Mouse (Mus musculus): ENCODE results near the gene Dph2. TPM values are rescaled to one million over a fixed set of nuclear protein-coding genes. Genes with fewer than 3 reads are reported as not detected.
A peak's percentile ranks its signal among the peaks of the same experiment; 100 is the strongest.

Gene Dph2
- polyA plus RNA-seq, 1 experiment from 2014 or later, result 15.8 TPM

DNA sequence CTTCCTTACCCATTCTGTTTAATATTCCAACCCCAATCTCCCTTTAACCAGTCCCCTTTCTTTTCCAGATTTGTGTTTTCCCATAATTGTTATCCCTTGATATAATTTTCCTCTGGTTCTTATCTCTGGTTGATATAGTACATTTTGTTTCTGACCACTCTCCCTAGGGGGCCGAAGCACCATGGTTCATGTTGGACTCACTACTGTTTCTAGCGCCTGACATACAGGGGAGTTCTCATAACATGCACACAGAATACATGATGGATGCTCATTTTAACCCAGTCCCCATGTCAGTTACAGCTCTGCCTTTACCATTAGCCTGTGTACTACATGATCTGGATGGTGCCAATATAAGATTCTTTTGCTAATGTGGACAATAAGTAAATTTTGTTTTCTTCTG lies 3.9 kb downstream of the Dph2 start:
- 71% methylated on average over 2 of the region's 2 CpGs for WGBS
- no peak overlapping the region for H3K9ac ChIP-seq

DNA sequence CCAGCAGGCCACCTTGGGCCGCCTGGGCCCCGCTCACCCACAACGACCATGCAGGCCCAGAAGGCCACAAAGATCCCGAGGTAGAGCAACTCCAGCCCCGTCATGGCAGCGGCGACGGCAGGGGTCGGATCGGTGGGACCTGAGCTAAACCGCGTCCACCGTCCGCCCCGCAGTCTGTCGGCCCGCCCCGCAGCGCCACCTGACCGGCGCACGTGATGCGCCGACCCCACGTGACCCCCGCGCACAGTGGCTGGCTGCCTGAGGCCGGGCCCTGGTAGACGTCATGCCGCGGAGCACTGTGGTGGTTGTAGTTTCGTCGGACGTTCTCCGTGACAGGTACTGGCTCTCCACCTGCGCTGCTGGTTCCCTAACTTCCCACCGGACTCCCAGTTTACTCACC lies 4.7 kb downstream of the Dph2 start, which contains the start of gene Atp6v0b:
Atp6v0b (minus strand) TSS at position 201 of the 400 bp plus-strand sequence.
- Histone ChIP-seq H3K4me1 (peaks cover 51% of the 10 kb centered on the region), H3K4me3 (replicated peaks) (peak within 1 kb of the TSS; percentile 69), H3K27ac (replicated peaks) (0 out of 2 replicates have a peak within 1 kb of the TSS, but pooled peaks have one; percentile 28), H3K4me2 (replicated peaks) (peak within 1 kb of the TSS; percentile 85), H3K27me3 (no peaks in the 10 kb centered on the region), H3K9me3 (replicated peaks) (no peaks in the 10 kb centered on the region), H3K36me3 (peaks cover 33% of the 10 kb centered on the region), H3K9ac (peak within 1 kb of the TSS; percentile 63)
- under 1% methylated on average over 37 of the region's 37 CpGs for WGBS
- ATAC-seq (ENCODE audit: insufficient number of reproducible peaks, low FRiP score, low TSS enrichment, low read depth), result peak; percentile 86

More for the DNA sequence above, 3.9 kb downstream of the Dph2 start:
- Histone ChIP-seq H3K36me3 (peaks cover 33% of the 10 kb centered on the region), H3K4me3 (replicated peaks) (peak overlapping the region; percentile 69; the same call in 1 of the 2 replicates), H3K4me1 (peaks cover 46% of the 10 kb centered on the region), H3K4me2 (replicated peaks) (peak overlapping the region; percentile 85; the same call in 1 of the 2 replicates), H3K27me3 (no peaks in the 10 kb centered on the region), H3K27ac (replicated peaks) (no peak overlapping the region), H3K9me3 (replicated peaks) (no peaks in the 10 kb centered on the region)
- ATAC-seq (ENCODE audit: insufficient number of reproducible peaks, low FRiP score, low TSS enrichment, low read depth), result no peak

GRCm38 (mm10) chr4:117886644-117887043 lies 5.2 kb downstream of the Dph2 start:
- no peaks in the 10 kb centered on the region for H3K27me3 ChIP-seq
- 3% methylated on average over 24 of the region's 24 CpGs for WGBS
- no peaks in the 10 kb centered on the region for H3K9me3 ChIP-seq (replicated peaks)
- H3K4me3 ChIP-seq (replicated peaks), result peak overlapping the region; percentile 69
- H3K4me1 ChIP-seq, result peaks cover 53% of the 10 kb centered on the region
- no peak for ATAC-seq (ENCODE audit: insufficient number of reproducible peaks, low FRiP score, low TSS enrichment, low read depth)
- peak overlapping the region; percentile 63 for H3K9ac ChIP-seq
- peak overlapping the region; percentile 85 for H3K4me2 ChIP-seq (replicated peaks)
- peaks cover 33% of the 10 kb centered on the region for H3K36me3 ChIP-seq
- 0 out of 2 replicates have a peak overlapping the region, but pooled peaks have one; percentile 28 for H3K27ac ChIP-seq (replicated peaks)

GRCm38 (mm10) chr4:117885994-117886393 lies 5.8 kb downstream of the Dph2 start:
- Histone ChIP-seq H3K9ac (peak overlapping the region; percentile 63), H3K9me3 (replicated peaks) (no peaks in the 10 kb centered on the region)
- 78% methylated on average over 9 of the region's 9 CpGs for WGBS

DNA sequence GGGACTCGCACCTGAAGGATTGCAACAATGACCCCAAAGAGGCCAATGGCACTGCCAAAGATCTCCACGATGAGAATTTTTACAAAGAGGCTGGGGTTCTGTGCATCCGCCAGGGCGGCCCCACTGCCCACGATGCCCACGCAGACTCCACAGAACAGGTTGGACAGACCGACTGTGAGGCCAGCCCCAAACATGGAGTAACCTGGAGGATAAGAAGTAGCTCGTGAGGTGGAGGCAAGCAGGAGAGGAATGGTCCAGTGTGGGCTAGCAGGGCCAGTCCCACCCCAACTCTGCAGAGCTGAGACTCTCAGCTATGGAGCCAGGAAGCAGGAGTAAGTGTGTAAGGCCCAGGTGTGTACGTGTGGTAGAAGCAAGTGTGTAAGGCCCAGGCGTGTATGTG lies 6.7 kb downstream of the Dph2 start:
- Histone ChIP-seq H3K4me1 (peaks cover 49% of the 10 kb centered on the region), H3K4me2 (replicated peaks) (no peak overlapping the region), H3K27ac (replicated peaks) (no peak overlapping the region), H3K36me3 (peaks cover 40% of the 10 kb centered on the region), H3K9ac (no peak overlapping the region), H3K4me3 (replicated peaks) (no peak overlapping the region), H3K27me3 (no peaks in the 10 kb centered on the region), H3K9me3 (replicated peaks) (no peaks in the 10 kb centered on the region)
- no peak for ATAC-seq (ENCODE audit: insufficient number of reproducible peaks, low FRiP score, low TSS enrichment, low read depth)
- WGBS, result 93% methylated on average over 10 of the region's 10 CpGs

More at GRCm38 (mm10) chr4:117885994-117886393, 5.8 kb downstream of the Dph2 start:
- peak overlapping the region; percentile 69 for H3K4me3 ChIP-seq (replicated peaks)
- H3K36me3 ChIP-seq, result peaks cover 33% of the 10 kb centered on the region
- no peaks in the 10 kb centered on the region for H3K27me3 ChIP-seq
- peak overlapping the region; percentile 85 for H3K4me2 ChIP-seq (replicated peaks)
- no peak overlapping the region for H3K27ac ChIP-seq (replicated peaks)
- H3K4me1 ChIP-seq, result peaks cover 52% of the 10 kb centered on the region
- ATAC-seq (ENCODE audit: insufficient number of reproducible peaks, low FRiP score, low TSS enrichment, low read depth), result no peak

DNA sequence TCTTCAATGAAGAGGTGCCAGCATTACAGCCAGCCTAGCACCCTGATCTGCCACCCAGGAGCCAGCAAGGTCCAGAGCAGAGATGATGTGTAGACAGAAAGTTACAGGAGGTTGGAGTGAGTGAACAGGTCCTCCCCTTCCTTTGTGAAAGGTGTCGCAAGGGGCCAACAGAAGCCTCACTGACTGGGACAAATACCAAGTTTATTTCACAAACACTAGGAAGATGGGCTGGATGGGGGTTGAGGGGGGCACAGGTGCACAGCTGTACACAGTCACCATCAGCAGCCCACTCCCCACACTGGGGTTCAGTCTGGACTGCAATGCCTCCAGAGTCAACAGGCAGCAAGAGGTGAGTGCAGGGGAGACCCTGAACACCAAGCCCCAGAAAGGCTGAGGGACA lies 7.7 kb downstream of the Dph2 start:
- Histone ChIP-seq H3K9me3 (replicated peaks) (no peaks in the 10 kb centered on the region), H3K9ac (0 out of 2 replicates have a peak overlapping the region, but pooled peaks have one; percentile 79), H3K4me2 (replicated peaks) (peak overlapping the region; percentile 81), H3K4me3 (replicated peaks) (peak overlapping the region; percentile 81), H3K4me1 (peaks cover 49% of the 10 kb centered on the region), H3K27me3 (no peaks in the 10 kb centered on the region), H3K36me3 (peaks cover 39% of the 10 kb centered on the region), H3K27ac (replicated peaks) (no peak overlapping the region)
- WGBS, result 82% methylated on average over 1 of the region's 1 CpGs
- no peak for ATAC-seq (ENCODE audit: insufficient number of reproducible peaks, low FRiP score, low TSS enrichment, low read depth)

DNA sequence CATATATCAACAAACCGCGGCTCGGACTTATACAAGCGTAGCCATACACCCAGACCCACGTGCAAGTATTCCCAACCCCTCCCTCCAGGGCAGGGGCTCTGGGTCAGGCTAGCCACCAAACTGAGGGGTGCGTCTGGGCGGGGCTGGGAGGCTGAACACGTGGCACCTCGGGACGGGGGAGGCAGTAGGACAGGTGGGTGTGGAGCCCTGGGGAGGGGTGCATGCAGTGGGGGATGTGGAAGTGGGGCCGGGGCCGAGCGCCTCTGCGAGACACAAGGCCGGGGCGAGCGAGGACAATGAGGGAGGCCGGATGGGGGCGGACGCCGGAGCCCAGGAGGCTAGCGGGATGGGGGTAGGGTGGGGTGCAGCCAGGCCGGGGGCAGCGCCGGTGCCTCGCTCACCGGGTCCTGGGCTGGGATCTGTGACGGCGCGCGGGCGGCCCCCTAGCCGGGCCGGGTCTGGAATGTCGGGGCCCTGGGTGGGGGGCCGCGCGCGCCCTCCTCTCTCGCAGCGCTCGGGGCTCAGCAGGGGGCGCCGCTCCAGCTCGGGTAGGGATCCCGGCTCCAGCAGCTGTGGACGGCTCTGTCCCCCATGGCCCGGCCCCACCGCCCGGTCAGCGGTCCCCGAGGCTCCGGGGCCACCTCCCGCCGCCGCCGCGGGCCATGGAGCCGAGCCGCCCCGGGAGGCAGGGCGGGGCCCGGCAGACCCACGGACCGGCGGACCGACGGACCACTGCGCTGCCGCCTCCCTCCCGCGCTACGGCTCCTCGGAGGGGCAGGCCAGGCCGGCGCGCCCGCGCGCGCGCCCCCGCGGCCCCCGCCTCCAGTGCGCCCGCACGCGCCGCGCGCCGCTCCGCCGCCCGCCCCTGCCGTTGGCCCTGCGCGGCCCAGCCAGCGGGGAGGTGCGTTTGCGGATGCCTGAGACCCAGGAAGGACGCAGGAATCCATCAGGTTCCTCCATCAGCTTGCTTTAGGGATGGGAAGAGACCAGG lies 8.8 kb downstream of the Dph2 start, which contains the start of gene B4galt2:
B4galt2 (minus strand) TSS at position 787 of the 991 bp plus-strand sequence.
- H3K4me1 ChIP-seq, result peaks cover 49% of the 10 kb centered on the region
- WGBS, result under 1% methylated on average over 97 of the region's 103 CpGs
- H3K9ac ChIP-seq, result peak within 1 kb of the TSS; percentile 79
- peak within 1 kb of the TSS; percentile 83 for H3K27ac ChIP-seq (replicated peaks)
- H3K4me3 ChIP-seq (replicated peaks), result peak within 1 kb of the TSS; percentile 81
- H3K9me3 ChIP-seq (replicated peaks), result no peaks in the 10 kb centered on the region
- peaks cover 46% of the 10 kb centered on the region for H3K36me3 ChIP-seq
- ATAC-seq (ENCODE audit: insufficient number of reproducible peaks, low FRiP score, low TSS enrichment, low read depth), result peak; percentile 72
- no peaks in the 10 kb centered on the region for H3K27me3 ChIP-seq
- H3K4me2 ChIP-seq (replicated peaks), result peak within 1 kb of the TSS; percentile 81

- Histone ChIP-seq H3K9ac (no peak overlapping the region), H3K4me3 (replicated peaks) (no peak overlapping the region), H3K4me2 (replicated peaks) (no peak overlapping the region), H3K4me1 (peaks cover 18% of the 10 kb centered on the region), H3K9me3 (replicated peaks) (no peaks in the 10 kb centered on the region), H3K27ac (replicated peaks) (no peak overlapping the region), H3K27me3 (no peaks in the 10 kb centered on the region), H3K36me3 (peaks cover 66% of the 10 kb centered on the region)
- 70% methylated on average over 5 of the region's 5 CpGs for WGBS
- no peak for ATAC-seq (ENCODE audit: insufficient number of reproducible peaks, low FRiP score, low TSS enrichment, low read depth)
Measured at GRCm38 (mm10) chr4:117878703-117879102, 13.1 kb downstream of the Dph2 start.

- H3K27ac ChIP-seq (replicated peaks), result no peak overlapping the region
- 58% methylated on average over 10 of the region's 10 CpGs for WGBS
- H3K36me3 ChIP-seq, result peaks cover 70% of the 10 kb centered on the region
Measured at GRCm38 (mm10) chr4:117878301-117878700, 13.5 kb downstream of the Dph2 start.

DNA sequence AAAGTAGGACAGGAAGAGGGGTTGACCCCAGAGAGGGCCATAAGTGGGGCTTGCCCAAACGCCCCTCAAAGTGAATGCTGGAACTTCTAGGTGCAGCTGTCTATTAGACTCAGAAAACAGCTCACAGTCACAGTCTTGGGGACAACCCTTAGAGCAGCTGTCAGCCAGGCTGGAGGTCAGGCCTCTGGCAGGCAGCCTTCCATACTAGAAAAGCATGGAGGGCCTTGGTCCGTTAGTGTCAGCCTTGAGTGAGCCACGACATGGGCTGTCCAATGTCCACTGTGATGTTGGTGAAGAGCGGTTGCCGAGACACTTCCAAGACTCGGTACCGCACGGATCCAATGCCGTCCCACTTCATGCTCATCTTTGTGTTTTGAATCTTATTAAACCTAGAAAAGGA lies 18.2 kb downstream of the Dph2 start:
- 87% methylated on average over 9 of the region's 9 CpGs for WGBS
- Histone ChIP-seq H3K9ac (no peak overlapping the region), H3K27me3 (no peaks in the 10 kb centered on the region), H3K9me3 (replicated peaks) (no peaks in the 10 kb centered on the region), H3K27ac (replicated peaks) (no peak overlapping the region), H3K4me3 (replicated peaks) (no peak overlapping the region), H3K4me2 (replicated peaks) (no peak overlapping the region), H3K4me1 (peaks cover 15% of the 10 kb centered on the region), H3K36me3 (peaks cover 50% of the 10 kb centered on the region)
- ATAC-seq (ENCODE audit: insufficient number of reproducible peaks, low FRiP score, low TSS enrichment, low read depth), result no peak

More at GRCm38 (mm10) chr4:117878301-117878700, 13.5 kb downstream of the Dph2 start:
- Histone ChIP-seq H3K4me2 (replicated peaks) (no peak overlapping the region), H3K9me3 (replicated peaks) (no peaks in the 10 kb centered on the region), H3K4me1 (peaks cover 14% of the 10 kb centered on the region), H3K9ac (no peak overlapping the region), H3K27me3 (no peaks in the 10 kb centered on the region), H3K4me3 (replicated peaks) (no peak overlapping the region)
- ATAC-seq (ENCODE audit: insufficient number of reproducible peaks, low FRiP score, low TSS enrichment, low read depth), result no peak

GRCm38 (mm10) chr4:117872471-117872886 lies 19.4 kb downstream of the Dph2 start, which contains the start of gene Ccdc24:
TSS of gene Ccdc24 (minus strand) at chr4:117872557.
- peaks cover 22% of the 10 kb centered on the region for H3K4me1 ChIP-seq
- H3K4me2 ChIP-seq (replicated peaks), result peak within 1 kb of the TSS; percentile 42
- H3K9me3 ChIP-seq (replicated peaks), result no peaks in the 10 kb centered on the region
- ATAC-seq (ENCODE audit: insufficient number of reproducible peaks, low FRiP score, low TSS enrichment, low read depth), result no peak; the same call in 1 of the 2 replicates
- H3K4me3 ChIP-seq (replicated peaks), result peak within 1 kb of the TSS; percentile 17
- peaks cover 42% of the 10 kb centered on the region for H3K36me3 ChIP-seq
- no peak within 1 kb of the TSS for H3K27ac ChIP-seq (replicated peaks)
- H3K27me3 ChIP-seq, result no peaks in the 10 kb centered on the region
- H3K9ac ChIP-seq, result no peak within 1 kb of the TSS
- WGBS, result 9% methylated on average over 14 of the region's 14 CpGs

Measured in embryonic facial prominence, embryonic 15.5 days (tissue).